Mouse (Mus musculus): ENCODE data around the gene Rexo2.

- TF ChIP-seq CTCF (IDR thresholded peaks at IDR 0.05; ENCODE audit: borderline replicate concordance, insufficient read depth, low read depth, low read length): no peak
- TF ChIP-seq POLR2A (IDR thresholded peaks at IDR 0.05; ENCODE audit: borderline replicate concordance, insufficient read depth, low read length): no peak
Observed at GRCm38 (mm10) chr9:48458879-48459278, 21.5 kb downstream of the Rexo2 start.
